Mouse (Mus musculus): ENCODE data around the gene Pbx3. TPM values are rescaled to one million over a fixed set of nuclear protein-coding genes. Genes with fewer than 3 reads are reported as not detected.

The Pbx3 gene
- polyA plus RNA-seq (2012) = 3.7 and 4.0 TPM in 2 replicates

DNA sequence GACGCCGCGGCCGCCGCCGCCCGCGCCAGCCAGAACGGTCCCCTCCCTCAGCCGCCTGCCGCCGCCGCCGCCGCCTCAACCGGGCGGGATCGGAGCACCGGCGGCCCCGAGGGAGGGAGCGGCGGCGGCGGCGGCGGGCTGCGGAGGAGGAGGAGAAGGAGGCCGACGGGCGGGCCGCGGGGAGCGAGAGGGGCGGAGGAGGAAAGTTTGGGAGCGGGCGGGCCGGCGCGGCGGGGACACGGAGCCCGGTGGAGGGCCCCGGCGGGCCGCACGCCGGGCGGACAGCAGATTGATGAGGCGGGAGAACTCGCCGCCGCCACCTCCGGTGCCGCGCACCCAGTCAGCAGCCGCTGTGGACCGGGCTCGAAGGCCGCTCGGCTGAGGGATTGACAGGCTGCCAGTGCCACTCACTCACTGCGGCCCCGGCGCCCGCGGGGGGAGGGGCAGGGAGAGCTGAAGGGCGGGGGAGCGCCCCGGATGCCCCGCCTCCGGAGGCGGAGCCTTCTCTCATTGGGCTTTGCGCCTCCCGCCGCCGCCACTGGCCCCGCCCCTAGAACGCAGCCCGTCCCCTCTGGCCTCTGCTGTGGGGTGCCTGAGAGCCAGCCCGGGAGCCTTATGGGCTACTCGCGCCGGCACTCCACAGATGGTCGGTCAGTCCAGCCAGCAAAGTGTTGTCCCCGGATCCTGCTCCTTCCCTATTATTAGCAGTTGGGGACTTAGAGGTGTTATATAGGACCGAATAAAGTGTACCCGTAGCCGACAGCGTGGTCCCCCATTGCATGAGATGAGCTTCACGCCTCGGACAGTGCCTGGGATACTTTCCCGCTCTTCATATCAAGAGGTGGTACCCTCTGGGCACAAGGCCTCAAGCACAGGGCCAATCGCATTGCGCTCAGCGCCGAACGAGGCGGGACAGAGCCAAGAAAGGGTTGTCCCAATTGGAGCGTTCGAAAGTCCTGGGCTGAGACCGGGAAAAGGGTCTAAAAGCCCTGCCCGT is at the start of gene Pbx3:
Gene Pbx3 (minus strand): TSS at position 838 of the 997 bp plus-strand sequence.
- TF ChIP-seq GATA1 (IDR thresholded peaks at IDR 0.05; ENCODE audit: low read length) = no peak
- no peak for TF ChIP-seq TAL1 (IDR thresholded peaks at IDR 0.05; ENCODE audit: low read length)
- H3K27me3 ChIP-seq (ENCODE audit: control insufficient read depth) = peaks cover 63% of the 10 kb centered on the region
- H3K9me3 ChIP-seq (ENCODE audit: control insufficient read depth, low read length) = no peaks in the 10 kb centered on the region
- peaks cover 18% of the 10 kb centered on the region for H3K36me3 ChIP-seq (ENCODE audit: control insufficient read depth)
- H3K4me1 ChIP-seq (ENCODE audit: control insufficient read depth) = peaks cover 39% of the 10 kb centered on the region
- H3K4me3 ChIP-seq (replicated peaks) = peak within 1 kb of the TSS; percentile 78

DNA sequence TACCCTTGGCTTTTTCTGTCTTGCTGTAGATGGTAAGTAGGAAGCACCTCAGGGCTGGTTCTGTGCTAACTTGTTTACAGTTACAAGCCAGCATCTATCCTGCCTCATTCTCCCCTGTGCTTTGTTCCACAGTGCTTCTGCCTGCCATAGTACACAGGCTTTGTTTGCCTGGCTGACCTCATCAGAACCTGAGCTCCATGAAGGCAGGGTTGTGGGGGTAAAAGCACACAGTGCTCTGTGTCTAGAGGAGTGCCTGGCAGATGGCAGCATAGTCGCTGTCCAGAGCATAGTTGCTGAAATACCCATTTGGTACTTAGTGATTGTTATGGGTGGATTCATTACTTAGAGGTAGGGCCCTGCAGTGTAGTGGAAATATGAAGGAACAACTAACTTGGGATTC is 47.3 kb upstream of the Pbx3 start:
- Histone ChIP-seq H3K27me3 (ENCODE audit: control insufficient read depth) (no peaks in the 10 kb centered on the region), H3K9me3 (ENCODE audit: control insufficient read depth, low read length) (no peaks in the 10 kb centered on the region), H3K4me1 (ENCODE audit: control insufficient read depth) (no peaks in the 10 kb centered on the region; the same call in 1 of the 2 replicates), H3K4me3 (replicated peaks) (no peak overlapping the region), H3K36me3 (ENCODE audit: control insufficient read depth) (peaks cover 4% of the 10 kb centered on the region; the same call in 1 of the 2 replicates)
- TF ChIP-seq GATA1 (IDR thresholded peaks at IDR 0.05; ENCODE audit: low read length) (no peak), TAL1 (IDR thresholded peaks at IDR 0.05; ENCODE audit: low read length) (no peak)

DNA sequence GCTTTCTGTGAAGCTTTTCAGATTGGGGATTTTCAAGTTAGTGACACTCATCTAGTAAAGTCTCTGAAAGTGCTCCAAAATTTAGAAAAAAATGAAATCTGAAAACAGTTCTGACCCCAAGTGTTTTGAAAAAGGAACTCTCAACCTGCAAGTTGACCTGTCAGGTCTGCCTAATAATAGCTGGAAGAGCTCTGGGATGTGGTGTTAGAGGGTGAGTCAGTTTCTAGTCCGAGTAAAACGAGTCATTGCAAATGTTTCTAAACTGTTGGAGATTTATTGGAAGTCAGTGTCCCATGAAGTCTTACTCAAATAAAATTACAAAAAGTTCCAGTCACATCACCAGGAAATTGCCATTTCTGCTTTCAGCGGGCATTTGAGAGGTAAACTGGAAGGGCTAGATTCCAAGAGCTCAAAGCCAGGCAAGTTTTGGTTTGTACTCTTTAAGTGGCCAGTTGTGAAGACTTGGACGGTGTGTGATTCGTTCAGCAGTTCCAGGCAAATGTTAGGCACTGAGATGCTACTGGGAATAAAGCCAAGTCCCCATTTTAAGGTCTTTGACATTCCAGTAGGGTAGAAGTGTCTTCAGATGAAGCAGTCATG is 36.9 kb upstream of the Pbx3 start:
- H3K9me3 ChIP-seq (ENCODE audit: control insufficient read depth, low read length) = no peaks in the 10 kb centered on the region
- H3K27me3 ChIP-seq (ENCODE audit: control insufficient read depth) = no peaks in the 10 kb centered on the region
- H3K4me3 ChIP-seq (replicated peaks) = no peak overlapping the region
- H3K4me1 ChIP-seq (ENCODE audit: control insufficient read depth) = peaks cover 27% of the 10 kb centered on the region
- H3K36me3 ChIP-seq (ENCODE audit: control insufficient read depth) = no peaks in the 10 kb centered on the region
- TF ChIP-seq GATA1 (IDR thresholded peaks at IDR 0.05; ENCODE audit: low read length) (no peak), TAL1 (IDR thresholded peaks at IDR 0.05; ENCODE audit: low read length) (no peak)

DNA sequence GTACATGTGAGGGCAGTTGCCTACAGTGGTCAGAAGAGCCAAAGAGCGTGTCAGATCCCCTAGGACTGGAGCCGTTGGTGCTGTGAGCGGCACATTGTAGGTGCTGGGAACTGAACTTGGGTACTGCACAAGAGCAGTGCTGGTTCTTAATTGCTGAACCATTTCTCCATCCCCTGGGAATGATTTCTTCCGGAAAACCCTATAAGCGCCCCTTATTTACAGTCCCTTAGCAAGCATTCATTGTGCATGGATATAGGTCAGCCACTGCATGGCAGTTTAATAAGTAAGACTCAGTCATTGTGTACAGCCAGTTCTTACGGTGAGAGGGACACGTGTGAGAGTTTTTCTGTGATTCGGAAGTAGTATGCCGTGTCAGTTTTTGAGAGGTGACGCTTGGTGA is 35.4 kb upstream of the Pbx3 start:
- no peak for TF ChIP-seq GATA1 (IDR thresholded peaks at IDR 0.05; ENCODE audit: low read length)
- no peak for TF ChIP-seq TAL1 (IDR thresholded peaks at IDR 0.05; ENCODE audit: low read length)
- H3K27me3 ChIP-seq (ENCODE audit: control insufficient read depth) = no peaks in the 10 kb centered on the region
- no peak overlapping the region for H3K4me3 ChIP-seq (replicated peaks)
- H3K9me3 ChIP-seq (ENCODE audit: control insufficient read depth, low read length) = no peaks in the 10 kb centered on the region
- H3K4me1 ChIP-seq (ENCODE audit: control insufficient read depth) = peaks cover 27% of the 10 kb centered on the region
- H3K36me3 ChIP-seq (ENCODE audit: control insufficient read depth) = no peaks in the 10 kb centered on the region

DNA sequence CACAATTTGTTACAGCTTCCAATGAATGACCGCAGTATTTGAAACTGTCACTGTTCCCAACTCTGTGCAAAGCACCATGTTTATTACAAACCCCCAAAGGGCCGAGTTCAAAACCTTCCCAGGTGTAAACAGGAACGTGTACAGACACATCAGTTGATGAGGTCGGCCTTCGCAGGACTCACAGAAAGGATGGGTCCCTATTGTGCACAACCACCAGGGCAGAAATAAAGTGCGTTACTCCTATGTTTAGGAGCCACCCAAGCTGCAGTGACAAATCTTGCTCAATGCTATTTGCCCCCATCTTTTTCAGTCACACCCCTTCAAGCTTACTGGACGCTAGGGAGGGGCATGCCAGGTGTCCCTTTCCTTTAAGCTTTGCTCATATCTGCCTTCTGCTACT is 34.7 kb upstream of the Pbx3 start:
- Histone ChIP-seq H3K36me3 (ENCODE audit: control insufficient read depth) (no peaks in the 10 kb centered on the region), H3K9me3 (ENCODE audit: control insufficient read depth, low read length) (no peaks in the 10 kb centered on the region), H3K4me1 (ENCODE audit: control insufficient read depth) (peaks cover 27% of the 10 kb centered on the region), H3K27me3 (ENCODE audit: control insufficient read depth) (no peaks in the 10 kb centered on the region), H3K4me3 (replicated peaks) (peak overlapping the region; percentile 100)
- TF ChIP-seq TAL1 (IDR thresholded peaks at IDR 0.05; ENCODE audit: low read length) = no peak

DNA sequence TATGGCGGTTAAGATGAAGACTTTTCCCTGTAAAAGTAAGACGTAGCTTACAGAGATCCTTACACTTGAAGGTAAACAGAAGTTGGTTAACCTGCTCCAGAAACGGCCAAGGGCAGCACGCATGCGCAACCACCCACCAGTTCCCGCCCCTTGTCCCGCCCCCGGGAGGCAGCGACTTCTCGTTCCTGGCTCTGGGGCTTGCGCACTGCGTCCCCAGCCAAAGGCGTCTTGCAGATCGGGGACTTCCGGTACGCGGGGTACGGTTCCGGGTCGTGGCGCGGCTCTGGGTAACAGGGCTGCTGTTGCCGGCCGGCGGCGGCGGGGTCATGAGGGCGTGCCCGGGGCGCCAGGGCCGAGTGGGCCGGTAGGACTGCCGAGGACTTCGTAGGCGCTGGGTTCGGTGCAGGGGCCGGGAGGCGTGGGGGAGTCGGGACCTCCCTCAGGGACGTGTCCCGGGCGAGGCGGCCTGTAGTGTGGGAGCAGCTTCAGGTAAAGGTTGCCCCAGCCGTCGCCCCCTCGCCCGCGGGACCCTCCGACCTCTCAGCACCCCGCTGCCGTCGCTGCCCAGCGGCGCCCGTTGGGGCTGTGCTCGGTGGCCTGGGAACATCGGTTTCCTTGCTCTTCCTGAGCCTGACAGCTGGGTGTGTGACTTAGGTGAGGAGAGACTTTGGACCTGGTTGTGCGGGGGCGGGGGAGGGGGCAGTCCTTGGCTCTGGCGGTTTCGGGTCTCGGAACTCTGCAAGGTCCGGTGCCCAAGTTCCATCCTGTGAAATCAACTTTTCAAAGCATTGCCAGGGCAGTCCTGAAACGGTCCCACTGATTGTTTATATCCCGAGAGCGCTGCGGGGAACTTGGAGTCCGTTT is 33.9 kb upstream of the Pbx3 start, which contains the start of gene Mapkap1:
Gene Mapkap1 (plus strand): TSS at position 171 of the 864 bp plus-strand sequence.
- Histone ChIP-seq H3K9me3 (ENCODE audit: control insufficient read depth, low read length) (no peaks in the 10 kb centered on the region), H3K27me3 (ENCODE audit: control insufficient read depth) (no peaks in the 10 kb centered on the region), H3K4me1 (ENCODE audit: control insufficient read depth) (peaks cover 27% of the 10 kb centered on the region), H3K4me3 (replicated peaks) (peak within 1 kb of the TSS; percentile 100), H3K36me3 (ENCODE audit: control insufficient read depth) (no peaks in the 10 kb centered on the region)
- TF ChIP-seq TAL1 (IDR thresholded peaks at IDR 0.05; ENCODE audit: low read length) (no peak), GATA1 (IDR thresholded peaks at IDR 0.05; ENCODE audit: low read length) (no peak)

DNA sequence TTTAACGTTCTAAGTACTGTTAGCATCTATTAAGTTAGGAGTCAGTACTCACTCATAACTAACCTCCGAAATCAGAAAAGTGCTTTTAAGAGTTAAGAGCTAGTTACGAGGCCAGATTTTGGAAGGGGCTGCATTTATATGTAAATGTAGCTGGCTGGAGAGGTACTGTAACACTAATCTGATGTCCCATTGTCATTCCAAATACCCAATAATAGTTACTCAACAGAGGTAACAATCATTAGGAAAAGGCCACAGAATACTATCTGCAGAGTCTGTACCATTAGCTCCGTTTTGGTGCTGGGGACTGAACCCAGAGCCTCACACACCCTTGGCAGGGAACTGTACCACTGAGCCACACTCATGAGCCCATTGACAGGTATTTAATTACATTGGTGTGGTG is 26.6 kb upstream of the Pbx3 start:
- Histone ChIP-seq H3K4me1 (ENCODE audit: control insufficient read depth) (no peaks in the 10 kb centered on the region), H3K9me3 (ENCODE audit: control insufficient read depth, low read length) (no peaks in the 10 kb centered on the region), H3K36me3 (ENCODE audit: control insufficient read depth) (no peaks in the 10 kb centered on the region), H3K27me3 (ENCODE audit: control insufficient read depth) (no peaks in the 10 kb centered on the region), H3K4me3 (replicated peaks) (no peak overlapping the region)
- TF ChIP-seq TAL1 (IDR thresholded peaks at IDR 0.05; ENCODE audit: low read length) (no peak), GATA1 (IDR thresholded peaks at IDR 0.05; ENCODE audit: low read length) (no peak)

DNA sequence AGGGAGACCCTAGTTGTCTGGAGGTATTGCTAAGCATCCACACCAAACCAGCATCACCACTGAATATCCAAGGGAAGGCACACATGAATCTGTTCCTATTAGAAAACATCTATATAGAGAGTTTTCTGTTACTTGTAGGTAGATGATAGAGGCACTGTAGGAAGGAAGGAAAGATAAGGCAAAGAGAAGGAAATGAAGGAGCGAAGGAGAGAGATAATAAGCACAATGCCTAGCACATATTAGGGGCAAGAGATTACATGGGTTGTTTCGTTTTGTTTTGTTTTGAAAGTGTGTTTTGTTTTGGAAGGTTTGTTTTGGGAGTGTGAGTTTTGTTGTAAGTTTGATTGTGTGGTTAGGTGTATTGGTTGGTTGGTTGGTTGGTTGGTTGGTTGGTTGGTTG is 6.0 kb upstream of the Pbx3 start:
- Histone ChIP-seq H3K36me3 (ENCODE audit: control insufficient read depth) (no peaks in the 10 kb centered on the region), H3K9me3 (ENCODE audit: control insufficient read depth, low read length) (no peaks in the 10 kb centered on the region), H3K4me3 (replicated peaks) (no peak overlapping the region), H3K4me1 (ENCODE audit: control insufficient read depth) (peaks cover 1% of the 10 kb centered on the region), H3K27me3 (ENCODE audit: control insufficient read depth) (peaks cover 32% of the 10 kb centered on the region)
- no peak for TF ChIP-seq TAL1 (IDR thresholded peaks at IDR 0.05; ENCODE audit: low read length)
- no peak for TF ChIP-seq GATA1 (IDR thresholded peaks at IDR 0.05; ENCODE audit: low read length)
